Mouse (Mus musculus): ENCODE results near the gene Gm42417. TPM values are rescaled to one million over a fixed set of nuclear protein-coding genes. Genes with fewer than 3 reads are reported as not detected.
A peak's percentile ranks its signal among the peaks of the same experiment; 100 is the strongest.

The Gm42417 gene
- polyA plus RNA-seq, 1 experiment from 2014 or later: not detected

- no peaks in the 10 kb centered on the region for H3K27me3 ChIP-seq (ENCODE audit: poor library complexity, severe bottlenecking)
- DNase-seq (ENCODE audit: extremely low spot score, low spot score): no peak
- 96% methylated on average over 7 of the region's 7 CpGs for WGBS
- peaks cover 100% of the 10 kb centered on the region for H3K36me3 ChIP-seq (replicated peaks)
- no peaks in the 10 kb centered on the region for H3K9me3 ChIP-seq
- no peaks in the 10 kb centered on the region for H3K4me1 ChIP-seq
- H3K4me3 ChIP-seq: no peak overlapping the region
- no peak overlapping the region for H3K27ac ChIP-seq
Observed at GRCm38 (mm10) chr1:36522210-36522609, 17.0 kb downstream of the Gm42417 start.

- peaks cover 97% of the 10 kb centered on the region for H3K36me3 ChIP-seq (replicated peaks)
- no peak overlapping the region for H3K27ac ChIP-seq
- peaks cover 12% of the 10 kb centered on the region for H3K4me1 ChIP-seq
- H3K4me3 ChIP-seq: no peak overlapping the region
- no peak for DNase-seq (ENCODE audit: extremely low spot score, low spot score)
- no peaks in the 10 kb centered on the region for H3K27me3 ChIP-seq (ENCODE audit: poor library complexity, severe bottlenecking)
- 87% methylated on average over 11 of the region's 11 CpGs for WGBS
- H3K9me3 ChIP-seq: no peaks in the 10 kb centered on the region
Observed at GRCm38 (mm10) chr1:36519626-36520025, 19.6 kb downstream of the Gm42417 start.

GRCm38 (mm10) chr1:36518259-36518658, 21.0 kb downstream of the Gm42417 start:
- Histone ChIP-seq H3K27me3 (ENCODE audit: poor library complexity, severe bottlenecking) (no peaks in the 10 kb centered on the region), H3K27ac (no peak overlapping the region), H3K9me3 (no peaks in the 10 kb centered on the region), H3K4me3 (no peak overlapping the region), H3K4me1 (peaks cover 25% of the 10 kb centered on the region), H3K36me3 (replicated peaks) (peaks cover 91% of the 10 kb centered on the region)
- WGBS: 86% methylated on average over 3 of the region's 3 CpGs
- DNase-seq (ENCODE audit: extremely low spot score, low spot score): no peak

- H3K27me3 ChIP-seq (ENCODE audit: poor library complexity, severe bottlenecking): no peaks in the 10 kb centered on the region
- H3K27ac ChIP-seq: no peak overlapping the region
- H3K9me3 ChIP-seq: no peaks in the 10 kb centered on the region
- 36% methylated on average over 2 of the region's 2 CpGs for WGBS
- H3K36me3 ChIP-seq (replicated peaks): peaks cover 46% of the 10 kb centered on the region
- DNase-seq (ENCODE audit: extremely low spot score, low spot score): no peak
- H3K4me1 ChIP-seq: peaks cover 37% of the 10 kb centered on the region
- H3K4me3 ChIP-seq: peak overlapping the region; percentile 95
Observed at GRCm38 (mm10) chr1:36513718-36514117, 25.5 kb downstream of the Gm42417 start.

- Histone ChIP-seq H3K27ac (peak overlapping the region; percentile 95), H3K27me3 (ENCODE audit: poor library complexity, severe bottlenecking) (no peaks in the 10 kb centered on the region)
- 5% methylated on average over 1 of the region's 1 CpGs for WGBS
Observed at GRCm38 (mm10) chr1:36513310-36513709, 25.9 kb downstream of the Gm42417 start.

GRCm38 (mm10) chr1:36512966-36513280, 26.3 kb downstream of the Gm42417 start:
- 2% methylated on average over 16 of the region's 16 CpGs for WGBS

More at GRCm38 (mm10) chr1:36513310-36513709, 25.9 kb downstream of the Gm42417 start:
- Histone ChIP-seq H3K36me3 (replicated peaks) (peaks cover 42% of the 10 kb centered on the region), H3K4me1 (peaks cover 37% of the 10 kb centered on the region), H3K4me3 (peak overlapping the region; percentile 95), H3K9me3 (no peaks in the 10 kb centered on the region)
- DNase-seq (ENCODE audit: extremely low spot score, low spot score): no peak

GRCm38 (mm10) chr1:36512089-36512965, 26.9 kb downstream of the Gm42417 start:
- Histone ChIP-seq H3K4me3 (peak overlapping the region; percentile 95), H3K4me1 (peaks cover 37% of the 10 kb centered on the region), H3K9me3 (no peaks in the 10 kb centered on the region), H3K36me3 (replicated peaks) (peaks cover 37% of the 10 kb centered on the region), H3K27ac (peak overlapping the region; percentile 95), H3K27me3 (ENCODE audit: poor library complexity, severe bottlenecking) (no peaks in the 10 kb centered on the region)
- 5% methylated on average over 126 of the region's 126 CpGs for WGBS
- DNase-seq (ENCODE audit: extremely low spot score, low spot score): peak; percentile 47

More at GRCm38 (mm10) chr1:36512966-36513280, 26.3 kb downstream of the Gm42417 start:
- H3K27ac ChIP-seq: peak overlapping the region; percentile 95
- H3K4me1 ChIP-seq: peaks cover 37% of the 10 kb centered on the region
- no peaks in the 10 kb centered on the region for H3K9me3 ChIP-seq
- peak overlapping the region; percentile 95 for H3K4me3 ChIP-seq
- DNase-seq (ENCODE audit: extremely low spot score, low spot score): no peak
- H3K27me3 ChIP-seq (ENCODE audit: poor library complexity, severe bottlenecking): no peaks in the 10 kb centered on the region
- peaks cover 38% of the 10 kb centered on the region for H3K36me3 ChIP-seq (replicated peaks)

GRCm38 (mm10) chr1:36511289-36512021, 27.8 kb downstream of the Gm42417 start, which contains the start of gene Cnnm3:
Gene Cnnm3, plus strand, starts transcription at chr1:36511867.
- no peaks in the 10 kb centered on the region for H3K27me3 ChIP-seq (ENCODE audit: poor library complexity, severe bottlenecking)

GRCm38 (mm10) chr1:36508238-36508637, 31.0 kb downstream of the Gm42417 start:
- Histone ChIP-seq H3K36me3 (replicated peaks) (peaks cover 22% of the 10 kb centered on the region), H3K4me3 (no peak overlapping the region), H3K9me3 (no peaks in the 10 kb centered on the region), H3K27me3 (ENCODE audit: poor library complexity, severe bottlenecking) (no peaks in the 10 kb centered on the region), H3K4me1 (peaks cover 12% of the 10 kb centered on the region), H3K27ac (no peak overlapping the region)
- DNase-seq (ENCODE audit: extremely low spot score, low spot score): no peak
- 89% methylated on average over 5 of the region's 5 CpGs for WGBS

More at GRCm38 (mm10) chr1:36511289-36512021, 27.8 kb downstream of the Gm42417 start, which contains the start of gene Cnnm3:
- under 1% methylated on average over 51 of the region's 51 CpGs for WGBS
- Histone ChIP-seq H3K27ac (peak within 1 kb of the TSS; percentile 95), H3K4me1 (peaks cover 36% of the 10 kb centered on the region), H3K4me3 (peak within 1 kb of the TSS; percentile 95), H3K9me3 (no peaks in the 10 kb centered on the region), H3K36me3 (replicated peaks) (peaks cover 35% of the 10 kb centered on the region)
- DNase-seq (ENCODE audit: extremely low spot score, low spot score): peak; percentile 100

GRCm38 (mm10) chr1:36501261-36501660, 38.0 kb downstream of the Gm42417 start:
- peak; percentile 70 for DNase-seq (ENCODE audit: extremely low spot score, low spot score)

GRCm38 (mm10) chr1:36497312-36497711, 41.9 kb downstream of the Gm42417 start:
- H3K4me3 ChIP-seq: no peak overlapping the region
- H3K36me3 ChIP-seq (replicated peaks): peaks cover 26% of the 10 kb centered on the region
- no peak overlapping the region for H3K27ac ChIP-seq
- WGBS: 86% methylated on average over 2 of the region's 2 CpGs
- H3K4me1 ChIP-seq: peaks cover 12% of the 10 kb centered on the region
- no peaks in the 10 kb centered on the region for H3K27me3 ChIP-seq (ENCODE audit: poor library complexity, severe bottlenecking)
- no peak for DNase-seq (ENCODE audit: extremely low spot score, low spot score)
- no peaks in the 10 kb centered on the region for H3K9me3 ChIP-seq

More at GRCm38 (mm10) chr1:36501261-36501660, 38.0 kb downstream of the Gm42417 start:
- 11% methylated on average over 3 of the region's 3 CpGs for WGBS
- Histone ChIP-seq H3K9me3 (no peaks in the 10 kb centered on the region), H3K27ac (no peak overlapping the region), H3K4me3 (no peak overlapping the region), H3K27me3 (ENCODE audit: poor library complexity, severe bottlenecking) (no peaks in the 10 kb centered on the region), H3K4me1 (no peaks in the 10 kb centered on the region), H3K36me3 (replicated peaks) (peaks cover 41% of the 10 kb centered on the region)

- WGBS: 69% methylated on average over 2 of the region's 2 CpGs
- no peak overlapping the region for H3K27ac ChIP-seq
- DNase-seq (ENCODE audit: extremely low spot score, low spot score): no peak
- no peaks in the 10 kb centered on the region for H3K27me3 ChIP-seq (ENCODE audit: poor library complexity, severe bottlenecking)
- no peak overlapping the region for H3K4me3 ChIP-seq
- H3K36me3 ChIP-seq (replicated peaks): peaks cover 26% of the 10 kb centered on the region
- no peaks in the 10 kb centered on the region for H3K9me3 ChIP-seq
- peaks cover 17% of the 10 kb centered on the region for H3K4me1 ChIP-seq
Observed at GRCm38 (mm10) chr1:36496719-36497118, 42.5 kb downstream of the Gm42417 start.

Measured in forebrain, embryonic 10.5 days (tissue).